Comparison of ENCODE assay signal across 19 mouse cellular contexts in the genomic region with DNA sequence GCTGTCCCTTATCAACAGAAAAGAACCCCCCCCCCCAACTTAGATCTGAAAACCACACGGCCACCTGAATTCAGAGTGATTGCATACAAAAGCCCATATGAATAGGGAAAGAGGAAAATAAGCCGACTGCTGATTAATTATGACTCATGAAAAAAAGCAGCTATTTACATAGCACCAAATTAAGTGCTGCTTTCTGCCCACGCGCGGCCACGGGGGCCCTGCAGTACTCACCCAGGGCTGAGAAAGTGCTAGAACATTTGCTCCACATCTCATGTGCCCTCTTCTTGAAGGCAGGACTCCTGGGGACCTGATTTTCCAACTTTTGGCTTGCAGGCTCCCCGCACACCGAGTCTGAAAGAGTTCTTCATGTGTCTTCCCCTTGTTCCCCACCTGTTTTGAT.
"Had no signal": no experiment of that assay in that cellular context is flagged by ENCODE, and none has a peak within 500 bp of the region (broad histone marks: within the 10 kb centered on the region; RNA-seq: fewer than 3 reads in every experiment).

No protein-coding gene starts in this region.

- H3K9me3 ChIP-seq: intestine, embryonic 15.5 days; liver, embryonic 13.5 days; midbrain, embryonic 12.5 days; midbrain, embryonic 15.5 days; neural tube, embryonic 12.5 days; neural tube, embryonic 15.5 days; stomach, embryonic 15.5 days had no signal

- DNase-seq: kidney, adult 11 months; kidney, adult 9 months; kidney, postnatal 14 days; kidney, postnatal 4 days; layer of hippocampus, adult 9-11 months; liver, embryonic 13.5 days; lung, adult 2 months; lung, postnatal 36 days; retina, postnatal 1 day; right cerebral cortex, postnatal 4 days; thymus, adult 18-20 months; thymus, postnatal 36 days had no signal

- ATAC-seq: intestine, embryonic 15.5 days; midbrain, embryonic 15.5 days had no signal

- H3K27me3 ChIP-seq: intestine, embryonic 15.5 days; liver, embryonic 13.5 days; midbrain, embryonic 12.5 days; midbrain, embryonic 15.5 days; neural tube, embryonic 12.5 days; neural tube, embryonic 15.5 days; stomach, embryonic 15.5 days had no signal

- H3K9ac ChIP-seq: intestine, embryonic 15.5 days; liver, embryonic 13.5 days; midbrain, embryonic 12.5 days; midbrain, embryonic 15.5 days; neural tube, embryonic 12.5 days; neural tube, embryonic 15.5 days; stomach, embryonic 15.5 days had no signal

- H3K36me3 ChIP-seq: intestine, embryonic 15.5 days; liver, embryonic 13.5 days; midbrain, embryonic 12.5 days; midbrain, embryonic 15.5 days; neural tube, embryonic 12.5 days; neural tube, embryonic 15.5 days; stomach, embryonic 15.5 days had no signal

- H3K4me2 ChIP-seq: intestine, embryonic 15.5 days; liver, embryonic 13.5 days; midbrain, embryonic 12.5 days; midbrain, embryonic 15.5 days; neural tube, embryonic 12.5 days; neural tube, embryonic 15.5 days; stomach, embryonic 15.5 days had no signal

- H3K4me1 ChIP-seq: liver, embryonic 13.5 days; midbrain, embryonic 12.5 days; midbrain, embryonic 15.5 days; neural tube, embryonic 12.5 days; neural tube, embryonic 15.5 days had no signal

- H3K27ac ChIP-seq: intestine, embryonic 15.5 days; left cerebral cortex, adult 2 months; liver, embryonic 13.5 days; midbrain, embryonic 12.5 days; midbrain, embryonic 15.5 days; neural tube, embryonic 12.5 days; neural tube, embryonic 15.5 days; stomach, embryonic 15.5 days had no signal

- H3K4me3 ChIP-seq: intestine, embryonic 15.5 days; left cerebral cortex, adult 2 months; liver, embryonic 13.5 days; midbrain, embryonic 12.5 days; midbrain, embryonic 15.5 days; neural tube, embryonic 12.5 days; neural tube, embryonic 15.5 days; stomach, embryonic 15.5 days had no signal
